Mouse (Mus musculus) testis, adult 2 months (tissue): ENCODE results near the gene Gcdh.

ENCODE experiments used
- CTCF ChIP-seq: fragments of 200-500 bp; IDR thresholded peaks from 2 replicates; pipeline ENCODE4 v1.5.1; 2012; ENCODE audit warnings: low read depth, mild to moderate bottlenecking, inconsistent platforms, low read length, moderate library complexity; ENCODE audit not compliant: control insufficient read depth, insufficient read depth, insufficient replicate concordance
- POLR2A ChIP-seq: fragments of 200-500 bp; IDR thresholded peaks from 2 replicates; pipeline ENCODE4 v1.6.1; 2012; ENCODE audit warnings: low read depth, mild to moderate bottlenecking, inconsistent platforms, low read length, moderate library complexity; ENCODE audit not compliant: control insufficient read depth

GRCm38 (mm10) chr8:84901071-84901470 lies 7.3 kb upstream of the Gcdh start:
- no peak for TF ChIP-seq CTCF
- no peak for TF ChIP-seq POLR2A
